Mouse (Mus musculus): ENCODE data around the gene Nbea. TPM values are rescaled to one million over a fixed set of nuclear protein-coding genes. Genes with fewer than 3 reads are reported as not detected.

Gene Nbea
- total and polyA plus RNA-seq, 2 experiments from 2014 or later = 6.0 to 17.3 TPM

DNA sequence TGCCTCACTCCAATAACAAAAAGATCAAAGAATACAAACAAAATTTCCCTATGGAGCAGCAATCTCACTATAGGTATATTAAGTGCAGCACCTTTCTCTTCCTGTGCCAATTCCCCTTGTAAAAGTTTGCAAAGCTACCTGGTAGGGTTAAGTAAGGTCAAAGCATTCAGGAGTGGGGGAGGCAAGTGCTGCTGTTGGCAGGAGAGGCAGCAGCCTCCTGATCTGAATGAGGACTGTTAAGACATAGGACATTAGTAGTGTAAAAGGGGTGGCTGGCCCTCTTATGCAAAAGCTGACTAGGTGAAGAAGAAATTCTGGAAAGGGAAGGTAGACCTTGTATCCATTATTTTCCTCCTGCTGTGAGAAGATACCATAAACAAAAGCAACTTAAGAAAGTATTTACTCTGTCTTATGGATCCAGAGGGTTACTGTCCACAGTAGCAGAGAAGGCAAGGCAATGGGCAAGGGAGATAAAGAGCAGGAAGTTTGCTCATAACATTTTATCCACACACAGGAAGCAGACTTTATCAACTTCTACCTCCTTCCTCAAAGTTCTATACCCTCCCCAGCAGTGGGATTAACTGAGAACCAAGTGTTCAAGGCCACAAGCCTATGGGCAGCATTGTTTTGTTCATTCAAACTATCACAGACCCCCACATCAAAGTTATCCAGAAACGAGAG lies 117.0 kb downstream of the Nbea start:
- DNase-seq (ENCODE audit: low spot score) = no peak
- no peak for TF ChIP-seq CTCF (IDR thresholded peaks at IDR 0.05; ENCODE audit: low read depth)
- TF ChIP-seq EP300 (IDR thresholded peaks at IDR 0.05; ENCODE audit: low read depth) = no peak

DNA sequence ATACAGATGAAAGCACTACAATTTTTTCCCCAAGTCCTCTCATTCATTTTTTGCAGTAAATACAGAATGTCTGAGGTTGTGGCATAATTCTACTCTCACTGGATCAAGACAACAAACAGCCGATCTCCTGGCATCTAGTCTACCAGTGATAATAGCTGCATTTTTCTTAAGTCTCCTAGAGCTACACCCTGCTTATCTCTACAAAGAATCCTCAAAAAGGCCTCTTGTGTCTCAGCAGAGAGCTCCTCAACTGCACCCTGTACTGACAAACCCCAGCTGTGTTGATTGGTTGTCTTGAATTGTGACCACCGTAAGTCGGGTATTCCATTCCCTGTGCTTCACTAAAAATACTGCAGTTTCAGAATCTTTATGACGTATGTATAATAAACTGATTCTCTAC lies 118.3 kb downstream of the Nbea start:
- Histone ChIP-seq H3K9me3 (replicated peaks; ENCODE audit: control insufficient read depth, low read length) (no peaks in the 10 kb centered on the region), H3K9ac (replicated peaks; ENCODE audit: low read depth, low read length) (no peak overlapping the region)
- TF ChIP-seq CTCF (IDR thresholded peaks at IDR 0.05; ENCODE audit: low read depth) (no peak), EP300 (IDR thresholded peaks at IDR 0.05; ENCODE audit: low read depth) (no peak)

More for the DNA sequence above, 117.0 kb downstream of the Nbea start:
- 70% methylated on average over 1 of the region's 1 CpGs for WGBS
- no peaks in the 10 kb centered on the region for H3K9me3 ChIP-seq (replicated peaks; ENCODE audit: control insufficient read depth, low read length)
- no peak overlapping the region for H3K4me2 ChIP-seq (ENCODE audit: low read depth, low read length)
- H3K27ac ChIP-seq (ENCODE audit: low read depth) = no peak overlapping the region
- peaks cover 12% of the 10 kb centered on the region; the same call in 1 of the 2 replicates for H3K4me1 ChIP-seq (ENCODE audit: control insufficient read depth, insufficient read depth)
- H3K4me3 ChIP-seq (ENCODE audit: low read depth, low read length) = no peak overlapping the region
- no peak for ATAC-seq (ENCODE audit: insufficient read depth, low read depth)
- H3K36me3 ChIP-seq (replicated peaks; ENCODE audit: control insufficient read depth, insufficient read depth, low read length) = no peaks in the 10 kb centered on the region
- no peak overlapping the region for H3K9ac ChIP-seq (replicated peaks; ENCODE audit: low read depth, low read length)
- no peaks in the 10 kb centered on the region for H3K27me3 ChIP-seq (ENCODE audit: control insufficient read depth, insufficient read depth, low read length)

DNA sequence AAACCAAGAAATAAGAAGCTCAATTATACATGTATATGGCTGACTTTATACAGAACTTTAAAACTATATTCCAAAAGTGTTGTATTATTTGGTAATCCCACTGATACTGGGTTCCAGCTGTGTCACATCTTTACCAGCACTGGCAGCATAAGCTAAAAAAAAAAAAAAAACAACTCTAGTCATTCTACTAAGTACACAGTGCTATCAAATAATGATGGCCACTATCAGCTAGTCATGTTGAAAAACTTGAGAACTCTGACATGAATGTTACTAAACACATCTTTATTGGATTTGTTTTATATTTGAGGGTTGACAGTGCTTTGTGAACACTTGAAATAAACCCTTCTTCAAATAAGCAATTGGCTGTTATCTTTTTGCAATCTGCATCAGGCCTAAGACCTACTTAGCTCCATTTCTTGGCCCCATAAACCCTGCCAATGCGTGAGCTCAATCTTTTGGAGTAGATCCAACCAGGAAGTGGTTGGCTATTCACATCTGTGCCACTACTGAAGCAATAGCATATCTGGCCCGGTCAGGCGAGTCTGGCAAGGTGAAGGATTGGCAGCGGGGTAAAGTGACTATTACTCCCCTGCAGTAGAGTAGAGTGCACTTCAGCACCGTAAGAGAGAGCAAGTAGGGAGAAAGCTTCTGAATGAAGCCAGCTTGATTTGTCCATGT lies 137.7 kb downstream of the Nbea start:
- Histone ChIP-seq H3K27me3 (ENCODE audit: control insufficient read depth, insufficient read depth, low read length) (no peaks in the 10 kb centered on the region), H3K9ac (replicated peaks; ENCODE audit: low read depth, low read length) (no peak overlapping the region), H3K36me3 (replicated peaks; ENCODE audit: control insufficient read depth, insufficient read depth, low read length) (no peaks in the 10 kb centered on the region), H3K27ac (ENCODE audit: low read depth) (no peak overlapping the region), H3K4me1 (ENCODE audit: control insufficient read depth, insufficient read depth) (no peaks in the 10 kb centered on the region), H3K4me3 (ENCODE audit: low read depth, low read length) (no peak overlapping the region), H3K4me2 (ENCODE audit: low read depth, low read length) (no peak overlapping the region), H3K9me3 (replicated peaks; ENCODE audit: control insufficient read depth, low read length) (no peaks in the 10 kb centered on the region)
- 73% methylated on average over 5 of the region's 5 CpGs for WGBS
- DNase-seq (ENCODE audit: low spot score) = no peak
- no peak for TF ChIP-seq CTCF (IDR thresholded peaks at IDR 0.05; ENCODE audit: low read depth)
- TF ChIP-seq EP300 (IDR thresholded peaks at IDR 0.05; ENCODE audit: low read depth) = no peak
- no peak for ATAC-seq (ENCODE audit: insufficient read depth, low read depth)

More for the DNA sequence above, 118.3 kb downstream of the Nbea start:
- H3K4me2 ChIP-seq (ENCODE audit: low read depth, low read length) = no peak overlapping the region
- H3K36me3 ChIP-seq (replicated peaks; ENCODE audit: control insufficient read depth, insufficient read depth, low read length) = no peaks in the 10 kb centered on the region
- no peak overlapping the region for H3K27ac ChIP-seq (ENCODE audit: low read depth)
- DNase-seq (ENCODE audit: low spot score) (no peak), ATAC-seq (ENCODE audit: insufficient read depth, low read depth) (no peak)
- H3K4me1 ChIP-seq (ENCODE audit: control insufficient read depth, insufficient read depth) = peaks cover 12% of the 10 kb centered on the region; the same call in 1 of the 2 replicates
- 73% methylated on average over 4 of the region's 4 CpGs for WGBS
- no peak overlapping the region for H3K4me3 ChIP-seq (ENCODE audit: low read depth, low read length)
- H3K27me3 ChIP-seq (ENCODE audit: control insufficient read depth, insufficient read depth, low read length) = no peaks in the 10 kb centered on the region

DNA sequence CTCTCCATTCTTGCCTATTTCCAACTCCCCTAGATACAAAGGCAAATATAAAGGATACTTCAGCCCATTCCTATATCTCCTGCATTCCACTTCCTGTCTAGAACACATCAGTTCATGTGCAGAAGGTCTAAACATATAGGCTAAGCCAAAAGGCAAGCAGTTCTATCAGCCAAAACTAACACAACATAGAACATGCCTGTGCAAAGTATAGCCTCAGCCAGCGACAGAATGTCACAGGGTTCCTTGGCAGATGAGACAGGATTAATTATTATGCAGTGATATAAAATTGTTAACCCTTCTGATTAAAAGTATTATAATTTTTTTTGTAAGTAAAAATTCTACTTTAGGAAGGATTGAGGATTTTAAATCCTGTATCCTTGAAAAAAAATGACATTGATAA lies 140.4 kb downstream of the Nbea start:
- no peak for ATAC-seq (ENCODE audit: insufficient read depth, low read depth)
- TF ChIP-seq EP300 (IDR thresholded peaks at IDR 0.05; ENCODE audit: low read depth) = no peak
- no peak for TF ChIP-seq CTCF (IDR thresholded peaks at IDR 0.05; ENCODE audit: low read depth)
- WGBS = 69% methylated on average over 1 of the region's 1 CpGs
- Histone ChIP-seq H3K4me1 (ENCODE audit: control insufficient read depth, insufficient read depth) (no peaks in the 10 kb centered on the region), H3K4me3 (ENCODE audit: low read depth, low read length) (no peak overlapping the region), H3K9ac (replicated peaks; ENCODE audit: low read depth, low read length) (no peak overlapping the region), H3K27ac (ENCODE audit: low read depth) (no peak overlapping the region), H3K27me3 (ENCODE audit: control insufficient read depth, insufficient read depth, low read length) (no peaks in the 10 kb centered on the region), H3K9me3 (replicated peaks; ENCODE audit: control insufficient read depth, low read length) (no peaks in the 10 kb centered on the region), H3K4me2 (ENCODE audit: low read depth, low read length) (no peak overlapping the region), H3K36me3 (replicated peaks; ENCODE audit: control insufficient read depth, insufficient read depth, low read length) (no peaks in the 10 kb centered on the region)
- DNase-seq (ENCODE audit: low spot score) = no peak

DNA sequence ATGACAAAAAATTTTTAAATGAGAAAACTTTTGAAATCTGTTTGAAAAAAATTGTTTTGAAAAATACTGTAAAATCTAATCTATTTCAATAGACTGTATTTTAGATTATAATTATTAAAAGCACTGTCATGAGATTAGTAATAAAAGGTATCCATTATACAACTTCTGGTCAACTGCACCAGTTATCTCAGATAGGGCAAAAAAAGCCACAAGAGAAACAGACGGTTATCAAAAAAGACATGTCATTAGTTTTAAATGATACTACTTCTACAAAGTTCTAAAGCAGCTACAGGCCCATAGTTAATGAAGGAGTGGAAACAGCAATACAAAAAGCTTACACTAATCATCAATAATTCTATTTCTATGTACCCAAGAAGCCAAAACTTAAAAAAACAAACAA lies 144.0 kb downstream of the Nbea start:
- H3K4me1 ChIP-seq (ENCODE audit: control insufficient read depth, insufficient read depth) = no peaks in the 10 kb centered on the region
- no peak overlapping the region for H3K4me2 ChIP-seq (ENCODE audit: low read depth, low read length)
- no peaks in the 10 kb centered on the region for H3K9me3 ChIP-seq (replicated peaks; ENCODE audit: control insufficient read depth, low read length)
- ATAC-seq (ENCODE audit: insufficient read depth, low read depth) = no peak
- 74% methylated on average over 1 of the region's 1 CpGs for WGBS
- TF ChIP-seq EP300 (IDR thresholded peaks at IDR 0.05; ENCODE audit: low read depth) (no peak), CTCF (IDR thresholded peaks at IDR 0.05; ENCODE audit: low read depth) (no peak)
- DNase-seq (ENCODE audit: low spot score) = no peak
- H3K36me3 ChIP-seq (replicated peaks; ENCODE audit: control insufficient read depth, insufficient read depth, low read length) = no peaks in the 10 kb centered on the region
- H3K27me3 ChIP-seq (ENCODE audit: control insufficient read depth, insufficient read depth, low read length) = no peaks in the 10 kb centered on the region
- H3K4me3 ChIP-seq (ENCODE audit: low read depth, low read length) = no peak overlapping the region
- no peak overlapping the region for H3K27ac ChIP-seq (ENCODE audit: low read depth)
- no peak overlapping the region for H3K9ac ChIP-seq (replicated peaks; ENCODE audit: low read depth, low read length)

All from heart, postnatal 0 days (tissue).